Mouse (Mus musculus) limb, embryonic 15.5 days (tissue): ENCODE measurements at regions not wholly inside any gene's neighbourhood (a gene's known extent, or its start where the extent isn't known, plus 50 kb on each side); places are given as distances from the start of the nearest gene placed in this dataset.

ENCODE experiments used
- ATAC-seq: fragments of 200-750 bp; cut with Nextera tagmentation; 2 replicates; pipeline ENCODE4 v1.8.0; 2017; ENCODE audit warnings: low read depth, moderate TSS enrichment; ENCODE audit not compliant: insufficient number of reproducible peaks, low FRiP score, low TSS enrichment
- H3K27ac ChIP-seq: fragments of 300-500 bp; sonication (generic); 2 replicates; pipeline ENCODE4 v1.5.1; 2015; ENCODE audit warnings: moderate library complexity, mild to moderate bottlenecking, inconsistent platforms
- H3K27me3 ChIP-seq: fragments of 300-500 bp; sonication (generic); 2 replicates; pipeline ENCODE4 v1.6.1; 2015; ENCODE audit warnings: inconsistent platforms
- H3K36me3 ChIP-seq: fragments of 300-500 bp; sonication (generic); 2 replicates; pipeline ENCODE4 v1.6.1; 2015; ENCODE audit warnings: inconsistent platforms
- H3K4me1 ChIP-seq: fragments of 300-500 bp; sonication (generic); 2 replicates; pipeline ENCODE4 v1.6.1; 2015; ENCODE audit warnings: inconsistent platforms
- H3K4me2 ChIP-seq: fragments of 300-500 bp; sonication (generic); 2 replicates; pipeline ENCODE4 v1.6.1; 2015; ENCODE audit warnings: mild to moderate bottlenecking, inconsistent platforms
- H3K4me3 ChIP-seq: fragments of 300-500 bp; sonication (generic); 2 replicates; pipeline ENCODE4 v1.5.1; 2015; ENCODE audit warnings: mild to moderate bottlenecking, inconsistent platforms
- H3K9ac ChIP-seq: fragments of 300-500 bp; sonication (generic); 2 replicates; pipeline ENCODE4 v1.6.1; 2015; ENCODE audit warnings: inconsistent platforms
- H3K9me3 ChIP-seq: fragments of 300-500 bp; sonication (generic); 2 replicates; pipeline ENCODE4 v1.6.1; 2016; ENCODE audit warnings: inconsistent platforms
- WGBS: fragments of 180-500 bp; shearing (Covaris S2); methylation state at CpG from one replicate; pipeline ENCODE4 v1.1.7; 2015; 5-methylcytosine and 5-hydroxymethylcytosine counted together

DNA sequence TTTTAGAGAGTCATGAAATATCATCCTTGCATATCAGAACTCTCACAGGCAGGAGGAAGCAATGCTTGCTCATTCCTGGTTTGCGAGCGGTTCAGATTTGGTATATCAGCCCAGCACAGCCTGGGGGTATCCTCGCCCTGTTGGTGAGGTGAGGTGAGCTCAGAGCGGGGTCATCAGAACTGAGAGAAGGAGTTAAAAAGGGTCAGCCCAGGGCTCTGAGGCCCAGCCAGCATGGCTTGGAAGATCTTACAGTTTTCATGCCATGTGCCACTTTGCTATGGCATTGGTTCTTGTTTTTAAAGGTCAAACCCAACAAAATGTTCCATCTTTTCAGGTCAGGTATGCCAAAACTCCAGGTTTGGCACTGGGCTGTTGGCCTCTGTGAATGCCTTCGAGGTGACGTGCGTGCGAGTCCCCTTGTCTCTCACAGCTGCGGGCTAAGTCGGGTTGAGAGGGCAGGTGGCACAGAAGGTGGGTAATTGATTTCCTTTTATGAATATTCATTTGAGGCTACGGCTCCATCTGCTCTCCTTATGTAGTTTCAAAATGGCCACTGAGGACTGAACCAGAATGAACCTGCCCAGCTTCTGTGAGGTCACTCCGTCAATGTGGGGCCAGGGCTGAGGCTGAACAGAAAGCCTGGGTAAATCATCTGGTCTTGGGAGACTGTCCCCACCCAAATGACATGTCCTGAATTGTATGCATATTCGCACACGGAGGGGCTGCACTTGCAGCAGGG is 86.3 kb downstream of the Hhipl2 start:
- Histone ChIP-seq H3K4me1 (no peaks in the 10 kb centered on the region), H3K4me3 (no peak overlapping the region), H3K36me3 (no peaks in the 10 kb centered on the region), H3K9ac (no peak overlapping the region), H3K9me3 (no peaks in the 10 kb centered on the region), H3K4me2 (no peak overlapping the region), H3K27me3 (no peaks in the 10 kb centered on the region), H3K27ac (no peak overlapping the region)
- 87% methylated on average over 14 of the region's 14 CpGs for WGBS
- no peak for ATAC-seq

GRCm38 (mm10) chr1:183507893-183508292 is 89.9 kb downstream of the Hhipl2 start:
- WGBS: 86% methylated on average over 2 of the region's 2 CpGs
- no peak overlapping the region for H3K4me3 ChIP-seq
- no peak for ATAC-seq

DNA sequence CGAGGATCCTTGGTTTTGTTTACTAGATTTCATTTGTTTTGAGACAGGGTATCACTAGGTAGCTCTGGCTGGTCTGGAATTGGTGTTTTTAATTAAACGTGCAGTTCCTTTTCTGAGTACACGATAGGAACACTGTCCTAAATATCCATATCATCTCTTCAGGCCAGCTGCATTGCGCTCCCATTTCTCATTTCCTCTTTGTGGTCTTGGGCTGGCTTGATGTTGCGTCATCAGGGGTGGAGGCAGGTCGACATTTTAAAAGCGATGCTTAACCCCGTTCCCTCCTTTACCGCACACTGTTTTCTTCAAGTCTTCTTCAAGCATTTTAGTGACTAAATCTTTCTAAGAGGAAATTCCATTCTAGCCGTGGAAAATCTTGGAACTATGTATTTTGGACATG is 92.7 kb downstream of the Hhipl2 start:
- Histone ChIP-seq H3K9me3 (no peaks in the 10 kb centered on the region), H3K9ac (no peak overlapping the region), H3K4me2 (no peak overlapping the region), H3K36me3 (no peaks in the 10 kb centered on the region), H3K27ac (no peak overlapping the region), H3K27me3 (no peaks in the 10 kb centered on the region), H3K4me3 (no peak overlapping the region), H3K4me1 (no peaks in the 10 kb centered on the region)
- WGBS: 75% methylated on average over 10 of the region's 10 CpGs
- no peak for ATAC-seq

More at GRCm38 (mm10) chr1:183507893-183508292, 89.9 kb downstream of the Hhipl2 start:
- no peak overlapping the region for H3K9ac ChIP-seq
- H3K27ac ChIP-seq: no peak overlapping the region
- no peaks in the 10 kb centered on the region for H3K36me3 ChIP-seq
- no peaks in the 10 kb centered on the region for H3K9me3 ChIP-seq
- H3K27me3 ChIP-seq: no peaks in the 10 kb centered on the region
- H3K4me1 ChIP-seq: no peaks in the 10 kb centered on the region
- no peak overlapping the region for H3K4me2 ChIP-seq

DNA sequence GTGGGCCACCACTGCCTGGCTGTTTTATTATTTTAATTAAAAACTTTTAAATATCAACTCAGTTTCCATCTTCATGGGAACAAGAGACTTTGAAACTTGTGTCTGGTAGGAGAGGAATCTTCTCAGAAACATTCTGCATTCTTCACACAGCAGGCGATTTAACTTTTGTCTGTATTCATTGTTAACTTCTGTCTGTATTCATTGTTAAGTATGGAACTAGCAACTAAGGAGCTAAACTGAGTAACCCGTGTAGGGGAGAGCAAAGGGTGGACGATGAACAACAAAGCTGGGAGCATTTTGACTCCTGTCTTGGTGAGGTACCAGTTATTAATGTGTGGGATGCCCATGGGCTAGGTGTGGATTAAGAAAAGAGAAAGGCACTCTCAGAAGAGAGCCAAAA is 95.9 kb downstream of the Hhipl2 start:
- ATAC-seq: no peak
- Histone ChIP-seq H3K27me3 (no peaks in the 10 kb centered on the region), H3K9ac (no peak overlapping the region), H3K4me2 (no peak overlapping the region), H3K36me3 (no peaks in the 10 kb centered on the region), H3K9me3 (no peaks in the 10 kb centered on the region), H3K27ac (no peak overlapping the region), H3K4me1 (no peaks in the 10 kb centered on the region), H3K4me3 (no peak overlapping the region)
- 82% methylated on average over 3 of the region's 3 CpGs for WGBS

- H3K4me3 ChIP-seq: no peak overlapping the region
- no peak overlapping the region for H3K9ac ChIP-seq
- H3K27ac ChIP-seq: no peak overlapping the region
- ATAC-seq: no peak
- H3K4me1 ChIP-seq: no peaks in the 10 kb centered on the region
- no peaks in the 10 kb centered on the region for H3K27me3 ChIP-seq
- no peaks in the 10 kb centered on the region for H3K9me3 ChIP-seq
- no peak overlapping the region for H3K4me2 ChIP-seq
- WGBS: 76% methylated on average over 15 of the region's 15 CpGs
- H3K36me3 ChIP-seq: no peaks in the 10 kb centered on the region
These were observed 96.4 kb downstream of the Hhipl2 start for GRCm38 (mm10) chr1:183514281-183514983.

- H3K9me3 ChIP-seq: no peaks in the 10 kb centered on the region
- no peak overlapping the region for H3K27ac ChIP-seq
- WGBS: 71% methylated on average over 2 of the region's 2 CpGs
- H3K36me3 ChIP-seq: no peaks in the 10 kb centered on the region
- no peak for ATAC-seq
- H3K4me2 ChIP-seq: no peak overlapping the region
- no peak overlapping the region for H3K4me3 ChIP-seq
- no peaks in the 10 kb centered on the region for H3K27me3 ChIP-seq
- H3K9ac ChIP-seq: no peak overlapping the region
- H3K4me1 ChIP-seq: no peaks in the 10 kb centered on the region
These were observed 96.9 kb downstream of the Hhipl2 start for GRCm38 (mm10) chr1:183514984-183515287.

DNA sequence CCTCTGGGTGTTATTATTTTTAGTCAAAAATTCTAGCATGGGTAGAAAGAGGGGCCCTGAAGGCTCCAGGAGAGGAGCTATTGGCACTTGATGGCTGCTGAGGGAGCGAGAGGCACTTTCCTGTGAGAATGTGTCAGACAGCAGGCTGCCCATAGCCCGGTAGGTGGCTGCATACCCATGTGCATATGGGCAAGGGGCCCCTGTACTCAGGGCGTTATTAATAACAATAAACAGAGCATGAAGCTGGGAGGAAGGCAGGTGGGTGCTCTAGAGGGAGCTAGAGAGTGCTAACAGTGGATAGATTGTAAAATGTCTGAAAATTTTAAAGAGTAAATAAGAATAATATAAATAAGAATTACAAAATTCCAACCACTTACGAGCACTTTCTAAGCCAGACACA is 98.2 kb downstream of the Hhipl2 start:
- H3K4me2 ChIP-seq: no peak overlapping the region
- H3K9ac ChIP-seq: no peak overlapping the region
- no peak overlapping the region for H3K4me3 ChIP-seq
- 55% methylated on average over 4 of the region's 4 CpGs for WGBS
- no peak overlapping the region for H3K27ac ChIP-seq
- no peaks in the 10 kb centered on the region for H3K27me3 ChIP-seq
- H3K9me3 ChIP-seq: no peaks in the 10 kb centered on the region
- H3K36me3 ChIP-seq: no peaks in the 10 kb centered on the region
- no peak for ATAC-seq
- H3K4me1 ChIP-seq: no peaks in the 10 kb centered on the region

DNA sequence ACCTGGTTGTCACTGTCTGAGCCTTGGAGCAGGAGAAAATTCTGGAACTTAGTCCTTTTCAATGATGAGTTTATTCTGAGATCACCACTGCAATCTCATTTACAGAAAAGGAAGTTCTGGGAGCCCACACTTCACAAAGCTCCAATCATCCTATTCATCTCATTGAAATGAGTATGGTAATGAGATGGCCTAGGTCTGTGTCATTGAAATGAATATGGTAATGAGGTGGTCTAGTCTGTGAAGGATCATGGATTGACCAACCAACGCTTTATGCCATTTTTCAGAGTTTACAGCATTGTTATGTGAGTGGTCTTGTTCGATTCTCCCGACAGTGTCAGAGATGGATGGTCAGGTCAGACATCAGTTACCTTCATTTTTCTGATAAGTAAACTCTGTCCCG is 99.2 kb downstream of the Hhipl2 start:
- Histone ChIP-seq H3K4me2 (no peak overlapping the region), H3K9ac (no peak overlapping the region), H3K4me3 (no peak overlapping the region), H3K27me3 (no peaks in the 10 kb centered on the region), H3K4me1 (no peaks in the 10 kb centered on the region), H3K9me3 (no peaks in the 10 kb centered on the region), H3K27ac (no peak overlapping the region), H3K36me3 (no peaks in the 10 kb centered on the region)
- ATAC-seq: no peak
- 93% methylated on average over 4 of the region's 4 CpGs for WGBS

GRCm38 (mm10) chr1:183521569-183521968 is 103.6 kb downstream of the Hhipl2 start:
- ATAC-seq: no peak
- Histone ChIP-seq H3K27me3 (no peaks in the 10 kb centered on the region), H3K27ac (no peak overlapping the region), H3K4me2 (no peak overlapping the region), H3K9ac (no peak overlapping the region), H3K4me3 (no peak overlapping the region), H3K9me3 (no peaks in the 10 kb centered on the region), H3K36me3 (no peaks in the 10 kb centered on the region), H3K4me1 (no peaks in the 10 kb centered on the region)
- 80% methylated on average over 7 of the region's 7 CpGs for WGBS

DNA sequence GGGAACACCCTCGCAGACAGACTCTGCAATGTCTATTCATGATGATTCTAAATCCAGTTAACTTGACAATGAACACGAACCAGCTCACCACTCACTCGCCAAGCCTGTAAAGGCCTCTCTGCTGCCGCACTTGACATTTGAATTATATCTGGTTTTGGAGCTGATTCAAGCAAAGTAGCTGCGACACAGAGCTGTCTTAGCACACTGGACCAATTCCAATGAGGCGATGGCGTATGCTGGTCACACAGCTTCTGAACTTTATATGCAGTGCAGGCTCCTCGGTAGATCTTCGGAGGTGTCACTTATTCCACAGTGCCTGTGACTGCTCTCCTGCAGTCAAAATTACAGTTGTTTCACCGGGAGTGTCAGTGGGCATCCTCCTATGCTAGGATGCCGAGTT is 115.4 kb downstream of the Hhipl2 start:
- H3K27me3 ChIP-seq: no peaks in the 10 kb centered on the region
- H3K9ac ChIP-seq: no peak overlapping the region
- H3K4me1 ChIP-seq: no peaks in the 10 kb centered on the region
- ATAC-seq: no peak
- no peak overlapping the region for H3K27ac ChIP-seq
- H3K4me2 ChIP-seq: no peak overlapping the region
- WGBS: 89% methylated on average over 11 of the region's 11 CpGs
- H3K36me3 ChIP-seq: no peaks in the 10 kb centered on the region
- H3K9me3 ChIP-seq: no peaks in the 10 kb centered on the region
- no peak overlapping the region for H3K4me3 ChIP-seq

GRCm38 (mm10) chr1:183548752-183549387 is 130.9 kb downstream of the Hhipl2 start:
- no peak overlapping the region for H3K4me2 ChIP-seq
- H3K9ac ChIP-seq: no peak overlapping the region
- H3K9me3 ChIP-seq: no peaks in the 10 kb centered on the region
- H3K4me3 ChIP-seq: no peak overlapping the region
- 0 out of 2 replicates have a peak overlapping the region, but pooled peaks have one; percentile 43 for H3K27ac ChIP-seq
- no peaks in the 10 kb centered on the region for H3K36me3 ChIP-seq
- 24% methylated on average over 7 of the region's 7 CpGs for WGBS
- ATAC-seq: peak; percentile 73; the same call in 1 of the 2 replicates
- H3K27me3 ChIP-seq: no peaks in the 10 kb centered on the region
- peaks cover 31% of the 10 kb centered on the region for H3K4me1 ChIP-seq

- Histone ChIP-seq H3K4me1 (peaks cover 20% of the 10 kb centered on the region), H3K36me3 (no peaks in the 10 kb centered on the region), H3K27me3 (no peaks in the 10 kb centered on the region), H3K4me3 (no peak overlapping the region), H3K9ac (no peak overlapping the region), H3K4me2 (no peak overlapping the region), H3K9me3 (no peaks in the 10 kb centered on the region), H3K27ac (no peak overlapping the region)
- no peak for ATAC-seq
- 92% methylated on average over 4 of the region's 4 CpGs for WGBS
These were observed 134.6 kb downstream of the Hhipl2 start for GRCm38 (mm10) chr1:183552617-183553016.
